Mouse (Mus musculus) myocyte (in vitro differentiated cells): Measurements from ENCODE around the gene Mrpl4. TPM values are rescaled to one million over a fixed set of nuclear protein-coding genes. Genes with fewer than 3 reads are reported as not detected.

Experiments
- H3K27me3 ChIP-seq: one replicate; pipeline ENCODE4 v1.6.1; 2011; ENCODE audit not compliant: control insufficient read depth, insufficient read depth, insufficient read length
- H3K36me3 ChIP-seq: one replicate; pipeline ENCODE4 v1.6.1; 2011; ENCODE audit not compliant: control insufficient read depth, insufficient read depth
- H3K4me2 ChIP-seq: one replicate; pipeline ENCODE4 v1.6.1; 2011; ENCODE audit warnings: low read depth, control low read depth
- H3K4me3 ChIP-seq: one replicate; pipeline ENCODE4 v1.5.1; 2011; ENCODE audit warnings: mild to moderate bottlenecking, control low read depth, moderate library complexity
- H3K79me2 ChIP-seq: one replicate; pipeline ENCODE4 v1.6.1; 2011; ENCODE audit not compliant: control insufficient read depth, insufficient read depth
- H3ac ChIP-seq: one replicate; pipeline ENCODE4 v1.6.1; 2011; ENCODE audit not compliant: control insufficient read depth, insufficient read length
- CEBPB ChIP-seq: IDR thresholded peaks from 2 replicates; pipeline ENCODE4 v1.6.1; 2011; ENCODE audit warnings: mild to moderate bottlenecking, moderate library complexity; ENCODE audit not compliant: poor library complexity, insufficient read depth, severe bottlenecking
- E2F4 ChIP-seq: IDR thresholded peaks from one replicate; pipeline ENCODE4 v1.6.1; 2011; ENCODE audit warnings: mild to moderate bottlenecking, control low read depth, moderate library complexity; ENCODE audit not compliant: insufficient read depth
- MAX ChIP-seq: IDR thresholded peaks from one replicate; pipeline ENCODE4 v1.6.1; 2011; ENCODE audit warnings: low read depth, mild to moderate bottlenecking, control low read depth
- MYOD1 ChIP-seq, 3 experiments: IDR thresholded peaks; one replicate each; pipeline ENCODE4 v1.6.1; 2011; ENCODE audit warnings: control low read depth in 2 of 3, low read depth in 2 of 3, mild to moderate bottlenecking in 2 of 3, moderate library complexity in 1 of 3; ENCODE audit not compliant: insufficient read length in 2 of 3, control insufficient read depth in 1 of 3
- MYOG ChIP-seq, 3 experiments: IDR thresholded peaks; one replicate each; pipeline ENCODE4 v1.6.1; 2011; ENCODE audit warnings: control low read depth in 2 of 3, low read depth in 2 of 3, mild to moderate bottlenecking in 2 of 3; ENCODE audit not compliant: insufficient read length in 2 of 3, control insufficient read depth in 1 of 3, insufficient read depth in 1 of 3
- POLR2A ChIP-seq: IDR thresholded peaks from one replicate; pipeline ENCODE4 v1.6.1; 2011; ENCODE audit warnings: low read depth, mild to moderate bottlenecking, control low read depth, moderate library complexity; ENCODE audit not compliant: insufficient read length
- POLR2AphosphoS2 ChIP-seq: IDR thresholded peaks from one replicate; pipeline ENCODE4 v1.6.1; 2011; ENCODE audit warnings: low read depth, control low read depth; ENCODE audit not compliant: insufficient read length
- REST ChIP-seq: IDR thresholded peaks from one replicate; pipeline ENCODE4 v1.6.1; 2011; ENCODE audit warnings: mild to moderate bottlenecking, control low read depth, moderate library complexity; ENCODE audit not compliant: insufficient read depth, insufficient read length
- SRF ChIP-seq: IDR thresholded peaks from one replicate; pipeline ENCODE4 v1.6.1; 2011; ENCODE audit warnings: low read depth; ENCODE audit not compliant: control insufficient read depth, insufficient read length
- TCF12 ChIP-seq: IDR thresholded peaks from one replicate; pipeline ENCODE4 v1.6.1; 2011; ENCODE audit warnings: mild to moderate bottlenecking, control low read depth; ENCODE audit not compliant: poor library complexity, insufficient read depth, severe bottlenecking
- TCF3 ChIP-seq: IDR thresholded peaks from one replicate; pipeline ENCODE4 v1.6.1; 2011; ENCODE audit warnings: low read depth, control low read depth; ENCODE audit not compliant: insufficient read length
- USF1 ChIP-seq: IDR thresholded peaks from one replicate; pipeline ENCODE4 v1.6.1; 2011; ENCODE audit warnings: low read depth, mild to moderate bottlenecking, control low read depth, moderate library complexity
- polyA plus RNA-seq: library from polyadenylated mRNA; unstranded; fragments of >200 nt; fragmentation: generic; extraction: Trizol; gene quantifications from one replicate; pipeline ENCODE4 v1.2.1, GENCODE M21; 2012; ENCODE audit warnings: missing spikeins

Mrpl4 gene
- polyA plus RNA-seq, 1 experiment = 110 TPM

DNA sequence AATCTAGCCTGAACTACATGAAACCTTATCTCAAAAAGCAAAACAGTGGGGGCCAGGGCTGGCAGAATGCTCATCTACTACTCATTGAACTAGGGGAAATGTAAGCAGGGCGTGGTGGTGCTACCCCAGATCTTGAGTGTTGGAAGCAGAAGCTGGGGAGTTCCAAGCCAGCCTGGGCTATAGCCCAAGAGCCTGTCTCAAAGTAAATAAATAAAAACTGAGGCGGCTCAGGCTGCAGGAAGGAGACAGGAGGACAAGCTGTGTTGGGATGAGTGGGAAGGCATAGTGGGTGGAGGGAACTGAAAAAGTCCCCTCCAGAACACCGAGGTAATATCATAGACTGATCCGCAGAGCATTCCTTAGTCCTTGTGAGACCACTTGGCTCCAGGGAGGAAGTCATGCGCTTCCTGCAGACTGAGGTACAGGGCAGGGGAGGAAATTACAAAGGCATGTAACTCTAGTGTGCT is 9.3 kb downstream of the Mrpl4 start:
- Histone ChIP-seq H3K27me3 (peaks cover 23% of the 10 kb centered on the region), H3ac (no peak overlapping the region), H3K79me2 (no peaks in the 10 kb centered on the region), H3K36me3 (no peaks in the 10 kb centered on the region), H3K4me3 (no peak overlapping the region), H3K4me2 (no peak overlapping the region)
- no peak for TF ChIP-seq MYOG (IDR thresholded peaks at IDR 0.05; ENCODE audit: control insufficient read depth in 1 of 3, insufficient read depth in 1 of 3, insufficient read length in 2 of 3, low read depth in 2 of 3)
- TF ChIP-seq POLR2A = no peak
- no peak for TF ChIP-seq TCF3
- TF ChIP-seq USF1 = no peak
- TF ChIP-seq MAX = no peak
- no peak for TF ChIP-seq SRF

DNA sequence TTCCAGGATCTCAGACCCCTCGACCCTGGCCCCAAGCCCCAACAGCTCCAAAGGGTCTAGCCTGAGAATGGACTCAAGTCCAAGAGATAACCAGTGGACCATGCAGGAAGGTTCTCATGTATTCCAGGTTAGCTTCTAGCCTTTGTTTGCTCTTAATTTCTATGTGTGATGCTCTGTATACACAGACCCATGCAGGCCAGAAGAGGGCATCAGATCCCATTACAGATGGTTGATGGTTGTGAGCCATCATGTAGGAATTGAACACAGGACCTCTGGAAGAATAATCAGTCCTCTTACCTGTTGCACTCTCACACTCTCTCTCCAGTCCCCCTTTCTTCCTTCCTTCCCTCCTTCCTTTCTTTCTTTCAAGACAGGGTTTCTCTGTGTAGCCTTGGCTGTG is 9.8 kb downstream of the Mrpl4 start:
- H3ac ChIP-seq = no peak overlapping the region
- peaks cover 28% of the 10 kb centered on the region for H3K27me3 ChIP-seq
- TF ChIP-seq TCF3 = no peak
- no peak for TF ChIP-seq SRF
- no peak for TF ChIP-seq E2F4
- TF ChIP-seq USF1 = no peak
- TF ChIP-seq MYOD1 (IDR thresholded peaks at IDR 0.05; ENCODE audit: control insufficient read depth in 1 of 3, insufficient read length in 2 of 3, low read depth in 2 of 3) = no peak
- no peak for TF ChIP-seq REST
- no peak for TF ChIP-seq TCF12
- TF ChIP-seq POLR2AphosphoS2 = no peak
- no peak overlapping the region for H3K4me2 ChIP-seq
- H3K79me2 ChIP-seq = no peaks in the 10 kb centered on the region
- H3K36me3 ChIP-seq = no peaks in the 10 kb centered on the region
- no peak overlapping the region for H3K4me3 ChIP-seq

DNA sequence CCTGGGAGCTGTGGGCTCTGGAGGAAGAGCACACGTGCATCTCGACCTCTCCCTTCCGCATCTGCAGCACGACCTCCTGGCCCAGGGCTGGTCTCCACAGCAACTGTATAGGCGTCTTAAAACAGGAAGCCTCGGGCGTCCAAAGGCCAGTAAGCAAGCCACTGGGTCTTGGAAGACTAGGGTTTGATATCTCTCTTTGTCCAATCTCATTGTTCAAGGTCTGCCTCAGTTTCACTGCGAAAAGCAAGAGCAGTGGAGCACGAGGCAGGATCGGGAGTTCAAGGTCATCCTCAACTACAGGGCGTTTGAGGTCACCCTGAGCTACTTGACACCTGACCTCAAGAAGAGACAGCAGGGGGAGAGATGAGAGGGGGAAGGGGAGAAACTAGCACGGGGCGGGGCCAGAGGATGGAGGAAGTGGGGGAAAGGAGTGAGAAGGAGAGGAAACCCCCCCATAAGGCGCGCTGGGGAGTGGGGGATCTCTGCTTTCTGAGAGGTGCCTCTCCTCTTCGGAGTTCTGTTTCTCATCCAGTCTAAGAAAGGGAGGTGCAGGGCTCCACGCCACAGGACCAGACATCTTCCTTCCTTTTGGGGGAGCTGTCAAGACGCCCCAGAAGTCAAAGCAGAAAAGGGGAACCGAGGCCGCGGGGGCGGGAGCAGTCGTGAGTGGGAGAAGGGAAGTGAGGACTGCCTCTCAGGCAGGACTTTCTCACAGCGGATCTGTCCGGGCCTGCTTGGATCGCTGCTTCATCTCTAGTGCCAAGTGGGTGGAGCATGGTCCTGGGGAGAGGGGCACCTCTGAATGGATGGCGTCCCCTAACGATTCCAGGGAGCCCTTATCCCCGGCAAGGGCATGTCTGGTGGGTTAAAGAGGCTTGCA is 12.4 kb downstream of the Mrpl4 start:
- Histone ChIP-seq H3K36me3 (no peaks in the 10 kb centered on the region), H3K4me3 (no peak overlapping the region), H3ac (no peak overlapping the region), H3K27me3 (peaks cover 33% of the 10 kb centered on the region), H3K79me2 (no peaks in the 10 kb centered on the region), H3K4me2 (no peak overlapping the region)
- TF ChIP-seq MAX (no peak), MYOD1 (IDR thresholded peaks at IDR 0.05; ENCODE audit: control insufficient read depth in 1 of 3, insufficient read length in 2 of 3, low read depth in 2 of 3) (no peak), TCF12 (no peak), USF1 (no peak), REST (no peak)

DNA sequence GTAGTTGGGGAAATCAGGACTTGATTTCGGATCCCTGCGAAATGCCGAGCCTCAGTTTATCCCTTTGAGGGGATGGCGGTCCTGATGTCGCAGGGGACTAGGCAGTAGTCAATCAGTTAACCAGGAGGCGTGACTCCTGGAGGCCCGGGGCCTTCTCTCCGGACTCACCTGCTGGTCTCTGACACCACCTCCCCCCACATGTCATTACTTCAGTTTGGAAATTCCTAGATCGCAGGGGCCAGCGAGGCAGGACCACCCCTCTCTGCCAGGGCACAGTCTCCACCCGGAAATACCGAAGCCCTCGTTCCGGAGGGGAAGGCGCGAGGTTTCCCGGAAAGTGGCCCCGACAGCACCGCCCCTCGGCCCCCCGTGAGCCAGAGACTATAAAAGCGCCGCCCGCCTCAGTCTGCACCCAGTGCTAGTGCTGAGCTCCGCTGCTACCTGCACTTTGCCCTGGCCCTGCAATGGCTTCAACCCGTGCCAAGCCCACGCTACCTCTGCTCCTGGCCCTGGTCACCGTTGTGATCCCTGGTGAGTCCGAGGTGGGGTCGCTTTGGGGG is 13.1 kb downstream of the Mrpl4 start, which contains the start of gene Icam1:
Icam1 (plus strand) TSS at position 415 of the 560 bp plus-strand sequence.
- no peak for TF ChIP-seq TCF3
- TF ChIP-seq REST = no peak
- TF ChIP-seq TCF12 = no peak
- no peak for TF ChIP-seq CEBPB
- TF ChIP-seq POLR2AphosphoS2 = no peak
- TF ChIP-seq POLR2A = no peak

DNA sequence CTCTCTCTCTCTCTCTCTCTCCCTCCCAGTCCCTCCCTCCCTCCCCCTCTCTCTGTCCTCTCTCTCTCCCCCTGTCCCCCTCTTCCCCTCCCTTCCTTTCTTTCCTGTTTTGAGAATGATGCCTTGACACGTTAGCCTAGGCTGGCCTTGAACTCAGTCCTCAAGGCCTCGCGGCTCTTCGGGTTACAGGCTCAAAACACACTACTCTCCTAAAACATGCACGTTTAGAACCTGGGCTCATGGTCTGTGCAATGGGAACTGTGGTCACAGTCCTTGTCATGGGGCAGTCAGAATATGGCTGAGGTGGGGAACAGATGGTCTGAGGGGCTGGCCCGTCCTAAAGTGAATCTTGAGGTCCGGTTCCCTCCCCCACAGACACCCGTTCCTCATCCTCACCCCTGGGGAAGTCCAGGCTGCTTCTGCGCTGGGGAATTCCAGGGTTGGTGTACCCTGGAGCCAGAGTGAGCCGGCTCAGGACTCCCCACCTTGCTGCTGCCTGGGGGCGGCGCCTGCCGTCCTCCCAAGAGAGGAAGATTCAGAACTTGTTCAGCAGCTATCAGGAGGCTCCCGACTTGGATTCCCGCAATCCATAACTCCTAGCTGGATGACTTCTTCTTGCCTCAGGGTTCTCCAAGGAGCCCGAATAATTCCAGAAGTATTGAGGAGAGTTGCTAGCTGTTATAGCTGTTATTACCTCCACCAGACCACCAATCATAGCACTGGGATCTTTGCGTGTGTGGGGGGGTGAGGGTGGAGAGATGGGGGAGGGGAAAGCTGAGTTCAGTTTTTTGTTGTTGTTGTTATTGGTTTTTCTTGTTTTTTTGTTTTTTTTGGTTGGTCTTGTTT is 14.0 kb downstream of the Mrpl4 start:
- Histone ChIP-seq H3ac (no peak overlapping the region), H3K79me2 (no peaks in the 10 kb centered on the region), H3K36me3 (no peaks in the 10 kb centered on the region), H3K4me3 (no peak overlapping the region), H3K4me2 (no peak overlapping the region), H3K27me3 (peaks cover 33% of the 10 kb centered on the region)
- TF ChIP-seq E2F4 = no peak

More for the DNA sequence above, 13.1 kb downstream of the Mrpl4 start, which contains the start of gene Icam1:
- Histone ChIP-seq H3K36me3 (no peaks in the 10 kb centered on the region), H3K4me3 (no peak within 1 kb of the TSS), H3K27me3 (peaks cover 33% of the 10 kb centered on the region), H3K79me2 (no peaks in the 10 kb centered on the region), H3K4me2 (no peak within 1 kb of the TSS), H3ac (no peak within 1 kb of the TSS)
